Mouse (Mus musculus) C2C12 (cell line): ENCODE data around the gene Zfp988.
"Not testable (repeated sequence)": the region's sequence is repeated elsewhere in the genome, so short reads cannot be mapped to it uniquely, and the experiment has no call there.

Source experiments
- CEBPB ChIP-seq: IDR thresholded peaks from one replicate; pipeline ENCODE4 v1.6.1; 2011; ENCODE audit warnings: low read depth, mild to moderate bottlenecking, control low read depth, moderate library complexity
- CTCF ChIP-seq: IDR thresholded peaks from one replicate; pipeline ENCODE4 v1.5.1; 2011; ENCODE audit not compliant: control insufficient read depth, insufficient read depth, insufficient read length
- FOSL1 ChIP-seq: IDR thresholded peaks from one replicate; pipeline ENCODE4 v1.8.0; 2011; ENCODE audit warnings: mild to moderate bottlenecking, low read length; ENCODE audit not compliant: poor library complexity, insufficient read depth, severe bottlenecking
- MAX ChIP-seq: IDR thresholded peaks from one replicate; pipeline ENCODE4 v1.6.1; 2011; ENCODE audit warnings: mild to moderate bottlenecking, control low read depth
- MYOD1 ChIP-seq: IDR thresholded peaks from one replicate; pipeline ENCODE4 v1.6.1; 2011; ENCODE audit warnings: low read depth; ENCODE audit not compliant: control insufficient read depth, insufficient read length
- MYOG ChIP-seq: IDR thresholded peaks from one replicate; pipeline ENCODE4 v1.6.1; 2011; ENCODE audit not compliant: control insufficient read depth, insufficient read length; ENCODE audit errors: extremely low read depth
- USF1 ChIP-seq: IDR thresholded peaks from one replicate; pipeline ENCODE4 v1.6.1; 2011; ENCODE audit warnings: low read depth, mild to moderate bottlenecking, control low read depth, moderate library complexity

DNA sequence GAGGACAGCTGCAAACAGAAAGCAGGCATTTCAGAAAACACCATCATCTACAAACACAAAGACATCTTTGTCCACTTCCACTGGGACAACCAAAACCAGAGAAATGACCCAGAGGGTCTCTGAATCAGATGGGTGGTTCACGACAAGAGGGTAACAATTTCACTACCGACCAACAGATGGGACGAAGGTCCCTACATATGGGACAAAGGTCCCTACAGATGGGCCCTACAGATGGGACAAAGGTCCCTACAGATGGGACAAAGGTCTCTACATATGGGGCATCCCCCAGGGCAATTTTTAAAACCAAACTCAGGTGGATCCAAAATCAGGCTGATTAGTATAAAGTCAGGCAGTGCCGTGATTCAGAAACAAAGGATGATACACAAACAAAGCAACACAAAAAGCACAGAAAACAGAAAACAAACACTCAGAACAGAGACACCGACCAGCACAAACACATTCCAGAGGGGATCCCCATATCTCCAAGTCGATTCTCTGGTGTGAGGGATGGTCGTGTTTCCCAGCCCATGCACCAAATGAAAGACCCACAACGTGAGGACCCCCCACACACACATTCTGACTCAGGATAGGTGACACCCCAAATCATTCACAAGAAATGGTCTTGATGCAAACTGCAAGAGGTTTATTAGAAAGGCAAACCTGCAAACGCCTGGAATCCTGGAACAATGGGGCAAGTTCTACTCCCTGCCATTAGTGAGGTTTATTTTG lies 44.4 kb downstream of the Zfp988 start:
- TF ChIP-seq CTCF, MYOD1, MYOG, FOSL1, CEBPB, MAX, USF1: not testable (repeated sequence)
